Mouse (Mus musculus) midbrain, embryonic 14.5 days (tissue): ENCODE measurements around the gene Urah. TPM values are rescaled to one million over a fixed set of nuclear protein-coding genes. Genes with fewer than 3 reads are reported as not detected.

ENCODE experiments used
- ATAC-seq: fragments of 200-750 bp; cut with Nextera tagmentation; 2 replicates; pipeline ENCODE4 v1.8.0; 2017; ENCODE audit warnings: moderate number of reproducible peaks, moderate library complexity; ENCODE audit not compliant: low FRiP score, low TSS enrichment
- DNase-seq: peaks from one replicate; pipeline ENCODE4 v3.0.0-alpha.2; 2015
- H3K27ac ChIP-seq: fragments of 300-500 bp; sonication (generic); replicated peaks from 2 replicates; pipeline ENCODE4 v1.5.1; 2014; ENCODE audit warnings: mild to moderate bottlenecking, low read depth, low read length, moderate library complexity
- H3K27me3 ChIP-seq: fragments of 300-500 bp; sonication (generic); 2 replicates; pipeline ENCODE4 v1.6.1; 2014; ENCODE audit warnings: low read length, control low read depth, mixed read lengths; ENCODE audit not compliant: control insufficient read depth, insufficient read depth
- H3K36me3 ChIP-seq: fragments of 300-500 bp; sonication (generic); 2 replicates; pipeline ENCODE4 v1.6.1; 2014; ENCODE audit warnings: low read length, control low read depth; ENCODE audit not compliant: control insufficient read depth, insufficient read depth
- H3K4me1 ChIP-seq: fragments of 300-500 bp; sonication (generic); 2 replicates; pipeline ENCODE4 v1.6.1; 2014; ENCODE audit warnings: mild to moderate bottlenecking, antibody characterized with exemption, low read length, control low read depth; ENCODE audit not compliant: control insufficient read depth, insufficient read depth
- H3K4me2 ChIP-seq: fragments of 300-500 bp; sonication (generic); 2 replicates; pipeline ENCODE4 v1.6.1; 2014; ENCODE audit warnings: mild to moderate bottlenecking, low read length, moderate library complexity
- H3K4me3 ChIP-seq: fragments of 300-500 bp; sonication (generic); replicated peaks from 2 replicates; pipeline ENCODE4 v1.5.1; 2014; ENCODE audit warnings: low read depth, low read length
- H3K9ac ChIP-seq: fragments of 300-500 bp; sonication (generic); replicated peaks from 2 replicates; pipeline ENCODE4 v1.6.1; 2014; ENCODE audit warnings: mild to moderate bottlenecking, low read length, moderate library complexity
- H3K9me3 ChIP-seq: fragments of 300-500 bp; sonication (generic); 2 replicates; pipeline ENCODE4 v1.6.1; 2016; ENCODE audit warnings: low read length, control low read depth, mixed read lengths; ENCODE audit not compliant: control insufficient read depth
- WGBS: fragments of 180-500 bp; shearing (Covaris S2); extraction: QIAGEN DNeasy Blood & Tissue Kit; methylation state at CpG from one replicate; pipeline ENCODE4 v1.1.7; 2014; 5-methylcytosine and 5-hydroxymethylcytosine counted together
- polyA plus RNA-seq: library from polyadenylated mRNA; unstranded; fragments of >200 nt; fragmentation: Nextera tagmentation; extraction: Ambion mirVana; gene quantifications from 2 replicates; pipeline ENCODE4 v1.2.1, GENCODE M21; 2014

The Urah gene
- polyA plus RNA-seq, 1 experiment from 2014 or later, result not detected

- peak within 1 kb of the TSS; percentile 91 for H3K27ac ChIP-seq
- WGBS, result under 1% methylated on average over 50 of the region's 50 CpGs
These were observed 22.1 kb downstream of the Urah start, which contains the start of gene Ric8a for GRCm38 (mm10) chr7:140856785-140857549. Gene Ric8a (plus strand): TSS chr7:140856957.

GRCm38 (mm10) chr7:140857550-140858505 lies 23.0 kb downstream of the Urah start, which contains the start of gene Bet1l:
Gene Bet1l (minus strand): TSS chr7:140857577.
- Histone ChIP-seq H3K9me3 (no peaks in the 10 kb centered on the region), H3K9ac (peak within 1 kb of the TSS; percentile 90), H3K4me2 (peak within 1 kb of the TSS; percentile 92), H3K27me3 (no peaks in the 10 kb centered on the region), H3K4me1 (peaks cover 22% of the 10 kb centered on the region), H3K4me3 (peak within 1 kb of the TSS; percentile 85), H3K27ac (peak within 1 kb of the TSS; percentile 91), H3K36me3 (peaks cover 63% of the 10 kb centered on the region)
- ATAC-seq (peak; percentile 28), DNase-seq (no peak)
- 40% methylated on average over 40 of the region's 40 CpGs for WGBS

More at GRCm38 (mm10) chr7:140856785-140857549, 22.1 kb downstream of the Urah start, which contains the start of gene Ric8a:
- Histone ChIP-seq H3K9ac (peak within 1 kb of the TSS; percentile 90), H3K4me3 (peak within 1 kb of the TSS; percentile 85), H3K9me3 (no peaks in the 10 kb centered on the region), H3K4me2 (peak within 1 kb of the TSS; percentile 92), H3K27me3 (no peaks in the 10 kb centered on the region), H3K4me1 (peaks cover 22% of the 10 kb centered on the region), H3K36me3 (peaks cover 63% of the 10 kb centered on the region)
- DNase-seq (peak; percentile 87), ATAC-seq (peak; percentile 78)

GRCm38 (mm10) chr7:140858746-140859145 lies 23.9 kb downstream of the Urah start:
- no peak for ATAC-seq
- H3K4me1 ChIP-seq, result peaks cover 22% of the 10 kb centered on the region
- H3K27ac ChIP-seq, result no peak overlapping the region
- H3K27me3 ChIP-seq, result no peaks in the 10 kb centered on the region
- peak overlapping the region; percentile 85 for H3K4me3 ChIP-seq
- peak overlapping the region; percentile 90; the same call in 1 of the 2 replicates for H3K9ac ChIP-seq
- WGBS, result 96% methylated on average over 8 of the region's 8 CpGs
- peak overlapping the region; percentile 92 for H3K4me2 ChIP-seq
- H3K36me3 ChIP-seq, result peaks cover 63% of the 10 kb centered on the region
- no peaks in the 10 kb centered on the region for H3K9me3 ChIP-seq
- no peak for DNase-seq

- Histone ChIP-seq H3K27ac (no peak overlapping the region), H3K9ac (no peak overlapping the region), H3K4me3 (no peak overlapping the region), H3K4me2 (no peak overlapping the region), H3K4me1 (peaks cover 21% of the 10 kb centered on the region), H3K36me3 (peaks cover 67% of the 10 kb centered on the region), H3K27me3 (no peaks in the 10 kb centered on the region), H3K9me3 (no peaks in the 10 kb centered on the region)
- ATAC-seq, result no peak
- 63% methylated on average over 6 of the region's 6 CpGs for WGBS
- DNase-seq, result no peak
These were observed 25.2 kb downstream of the Urah start for GRCm38 (mm10) chr7:140859997-140860396.

- ATAC-seq, result no peak
- Histone ChIP-seq H3K36me3 (peaks cover 71% of the 10 kb centered on the region), H3K9ac (no peak overlapping the region), H3K4me3 (no peak overlapping the region), H3K27ac (no peak overlapping the region), H3K27me3 (no peaks in the 10 kb centered on the region), H3K4me1 (peaks cover 14% of the 10 kb centered on the region), H3K9me3 (no peaks in the 10 kb centered on the region), H3K4me2 (no peak overlapping the region)
- WGBS, result 86% methylated on average over 5 of the region's 5 CpGs
- no peak for DNase-seq
These were observed 25.9 kb downstream of the Urah start for GRCm38 (mm10) chr7:140860728-140861127.

- WGBS, result 91% methylated on average over 12 of the region's 12 CpGs
- Histone ChIP-seq H3K9me3 (no peaks in the 10 kb centered on the region), H3K4me1 (no peaks in the 10 kb centered on the region), H3K27ac (no peak overlapping the region), H3K27me3 (no peaks in the 10 kb centered on the region), H3K36me3 (peaks cover 71% of the 10 kb centered on the region), H3K4me2 (no peak overlapping the region), H3K4me3 (no peak overlapping the region), H3K9ac (no peak overlapping the region)
- ATAC-seq, result no peak
- DNase-seq, result no peak
These were observed 29.9 kb downstream of the Urah start for GRCm38 (mm10) chr7:140864761-140865160.

- Histone ChIP-seq H3K4me2 (no peak overlapping the region), H3K9me3 (no peaks in the 10 kb centered on the region), H3K4me3 (no peak overlapping the region), H3K9ac (no peak overlapping the region), H3K27me3 (no peaks in the 10 kb centered on the region), H3K27ac (no peak overlapping the region), H3K4me1 (no peaks in the 10 kb centered on the region), H3K36me3 (peaks cover 49% of the 10 kb centered on the region)
- ATAC-seq, result no peak
- no peak for DNase-seq
- 93% methylated on average over 4 of the region's 4 CpGs for WGBS
These were observed 39.4 kb downstream of the Urah start for GRCm38 (mm10) chr7:140874224-140874623.

GRCm38 (mm10) chr7:140877364-140877763 lies 42.5 kb downstream of the Urah start:
- H3K4me1 ChIP-seq, result peaks cover 8% of the 10 kb centered on the region
- peaks cover 37% of the 10 kb centered on the region for H3K36me3 ChIP-seq
- WGBS, result 91% methylated on average over 6 of the region's 6 CpGs
- DNase-seq (no peak), ATAC-seq (no peak)
- no peak overlapping the region for H3K4me2 ChIP-seq
- H3K27ac ChIP-seq, result no peak overlapping the region
- H3K9ac ChIP-seq, result no peak overlapping the region
- H3K4me3 ChIP-seq, result no peak overlapping the region
- H3K27me3 ChIP-seq, result no peaks in the 10 kb centered on the region
- no peaks in the 10 kb centered on the region for H3K9me3 ChIP-seq
